Comparison of ENCODE assay signal across 14 mouse cellular contexts in genomic region chr5:9108490-9108889, GRCm38 (mm10). TPM values are rescaled to one million over a fixed set of nuclear protein-coding genes. Genes with fewer than 3 reads are reported as not detected.
DNase-seq lines count a peak whose midpoint lies in the region; ATAC-seq and TF ChIP-seq lines count a peak whose summit lies in the region.
"Had no signal": no experiment of that assay in that cellular context is flagged by ENCODE, and none has a peak within 500 bp of the region (broad histone marks: within the 10 kb centered on the region; RNA-seq: fewer than 3 reads in every experiment).

No protein-coding gene starts in this region.

- H3K27ac ChIP-seq in liver, adult 2 months (replicated peaks; ENCODE audit: insufficient read depth, low read depth, low read length) = peak overlapping the region; percentile 65
- no peak overlapping the region for H3K27ac ChIP-seq in liver, embryonic 12.5 days
- H3K27ac ChIP-seq in CH12.LX (ENCODE audit: insufficient read depth, low read depth) = peak overlapping the region; percentile 24; the same call in 1 of the 2 replicates
- no peak overlapping the region for H3K27ac ChIP-seq in midbrain, embryonic 13.5 days
- H3K27ac ChIP-seq: hindbrain, embryonic 13.5 days; midbrain, embryonic 15.5 days; neural tube, embryonic 12.5 days had no signal

- no peak for TF ChIP-seq POLR2A in liver, adult 2 months (IDR thresholded peaks at IDR 0.05; ENCODE audit: extremely low read depth, insufficient read depth, low read length)
- no peak for TF ChIP-seq POLR2A in CH12.LX (IDR thresholded peaks at IDR 0.05; ENCODE audit: low read depth, low read length)
- no peak for TF ChIP-seq POLR2A in lung, adult 2 months (IDR thresholded peaks at IDR 0.05; ENCODE audit: borderline replicate concordance, extremely low read depth, low read depth, low read length)

- TF ChIP-seq CTCF in liver, adult 2 months (IDR thresholded peaks at IDR 0.05; ENCODE audit: low read depth, low read length) = no peak
- TF ChIP-seq CTCF in CH12.LX (conservative IDR thresholded peaks at IDR 0.05 in 1 of 2, IDR thresholded peaks at IDR 0.05 in 1 of 2; ENCODE audit: low read depth in 2 of 2, low read length in 2 of 2) = peak in 1 of 2 experiments; percentile 30; a peak in 2 of 4 replicates
- no peak for TF ChIP-seq CTCF in lung, adult 2 months (IDR thresholded peaks at IDR 0.05; ENCODE audit: insufficient read depth, low read length)

- H3K9ac ChIP-seq in liver, adult 2 months (ENCODE audit: low read depth, low read length) = no peak overlapping the region
- no peak overlapping the region for H3K9ac ChIP-seq in liver, embryonic 12.5 days
- H3K9ac ChIP-seq in CH12.LX (ENCODE audit: insufficient read depth, low read depth) = no peak overlapping the region
- no peak overlapping the region for H3K9ac ChIP-seq in midbrain, embryonic 13.5 days (replicated peaks)
- H3K9ac ChIP-seq: hindbrain, embryonic 13.5 days; midbrain, embryonic 15.5 days; neural tube, embryonic 12.5 days had no signal

- H3K36me3 ChIP-seq in liver, adult 2 months (ENCODE audit: control insufficient read depth, insufficient read depth, low read length) = peaks cover 5% of the 10 kb centered on the region; the same call in 1 of the 2 replicates
- H3K36me3 ChIP-seq in liver, embryonic 12.5 days = no peaks in the 10 kb centered on the region
- peaks cover 20 to 58% of the 10 kb centered on the region in 2 experiments for H3K36me3 ChIP-seq in CH12.LX (replicated peaks in 1 of 2; ENCODE audit: control insufficient read depth in 1 of 2, insufficient read depth in 1 of 2, low read length in 1 of 2)
- no peaks in the 10 kb centered on the region for H3K36me3 ChIP-seq in midbrain, embryonic 13.5 days
- H3K36me3 ChIP-seq: hindbrain, embryonic 13.5 days; midbrain, embryonic 15.5 days; neural tube, embryonic 12.5 days had no signal

- peak; percentile 90 for DNase-seq in liver, adult 2 months (ENCODE audit: extremely low read depth, low read depth, low spot score)
- DNase-seq in CH12.LX (ENCODE audit: extremely low read depth) = peak; percentile 38
- peak; percentile 49 to 52 for DNase-seq in kidney, adult 8-10 months
- peak; percentile 73 for DNase-seq in large intestine, adult 2 months (ENCODE audit: low read depth, low spot score)
- DNase-seq in lung, adult 2 months = no peak
- no peak for DNase-seq in layer of hippocampus, adult 11-12 months (ENCODE audit: low spot score)
- DNase-seq: adrenal gland, postnatal 14 days; cerebellum, postnatal 25 days; lung, postnatal 4 days had no signal

- in situ Hi-C loops in CH12.LX (cut with MboI; ENCODE audit: low pct_ligation_motif_present, low pct_unique_long_range_greater_than_20kb, low sequenced_read_pairs) = no loop called here

- WGBS in liver, adult 2 months = 37% methylated on average over 5 of the region's 5 CpGs
- WGBS in liver, embryonic 12.5 days (ENCODE audit: insufficient replicate concordance) = 68% methylated on average over 5 of the region's 5 CpGs
- 22% methylated on average over 5 of the region's 5 CpGs for WGBS in large intestine, adult 2 months
- WGBS in midbrain, embryonic 13.5 days = 93% methylated on average over 5 of the region's 5 CpGs
- WGBS in lung, adult 2 months = 46% methylated on average over 5 of the region's 5 CpGs

- no peak for ATAC-seq in liver, embryonic 12.5 days
- no peak for ATAC-seq in midbrain, embryonic 13.5 days
- ATAC-seq: midbrain, embryonic 15.5 days had no signal

- peaks cover 37% of the 10 kb centered on the region for H3K4me1 ChIP-seq in liver, adult 2 months (ENCODE audit: control insufficient read depth, insufficient read depth, low read length)
- H3K4me1 ChIP-seq in liver, embryonic 12.5 days = 0 out of 2 replicates have a peak, but pooled peaks cover 2% of the 10 kb centered on the region
- H3K4me1 ChIP-seq in CH12.LX (ENCODE audit: control insufficient read depth in 1 of 2, insufficient read depth in 2 of 2) = peaks cover 31 to 78% of the 10 kb centered on the region in 2 experiments
- H3K4me1 ChIP-seq in midbrain, embryonic 13.5 days (replicated peaks) = no peaks in the 10 kb centered on the region
- peaks cover 34% of the 10 kb centered on the region for H3K4me1 ChIP-seq in lung, adult 2 months (ENCODE audit: control insufficient read depth, insufficient read depth, low read length)
- H3K4me1 ChIP-seq: hindbrain, embryonic 13.5 days; midbrain, embryonic 15.5 days; neural tube, embryonic 12.5 days had no signal

- TF ChIP-seq EP300 in CH12.LX (IDR thresholded peaks at IDR 0.05; ENCODE audit: low read length) = 0 out of 2 replicates have a peak, but pooled peaks have one; percentile 38

- no peak; the same call in 1 of the 2 replicates for TF ChIP-seq RAD21 in CH12.LX (IDR thresholded peaks at IDR 0.05; ENCODE audit: low read depth, low read length)

- dilution Hi-C loops in CH12.LX (cut with MboI; ENCODE audit: extremely low pct_ligation_motif_present, extremely low pct_unique_long_range_greater_than_20kb, low sequenced_read_pairs) = no loop called here

- H3K27me3 ChIP-seq in liver, adult 2 months (ENCODE audit: control insufficient read depth, insufficient read depth, low read length) = no peaks in the 10 kb centered on the region
- H3K27me3 ChIP-seq in liver, embryonic 12.5 days (replicated peaks) = peaks cover under 1% of the 10 kb centered on the region; the same call in 1 of the 2 replicates
- no peaks in the 10 kb centered on the region for H3K27me3 ChIP-seq in CH12.LX (replicated peaks)
- no peaks in the 10 kb centered on the region for H3K27me3 ChIP-seq in midbrain, embryonic 13.5 days
- H3K27me3 ChIP-seq: hindbrain, embryonic 13.5 days; midbrain, embryonic 15.5 days; neural tube, embryonic 12.5 days had no signal

- peaks cover 37% of the 10 kb centered on the region for H3K79me2 ChIP-seq in liver, adult 2 months (ENCODE audit: control insufficient read depth, insufficient read depth, low read length)
- H3K79me2 ChIP-seq in CH12.LX (replicated peaks; ENCODE audit: control insufficient read depth, extremely low read depth, insufficient read depth, poor library complexity, severe bottlenecking) = peaks cover 92% of the 10 kb centered on the region

- no peak overlapping the region for H3K4me2 ChIP-seq in liver, embryonic 12.5 days
- H3K4me2 ChIP-seq in CH12.LX (ENCODE audit: insufficient read depth, low read depth, poor library complexity, severe bottlenecking) = peak overlapping the region; percentile 9; the same call in 1 of the 2 replicates
- no peak overlapping the region for H3K4me2 ChIP-seq in midbrain, embryonic 13.5 days (replicated peaks)
- H3K4me2 ChIP-seq: hindbrain, embryonic 13.5 days; midbrain, embryonic 15.5 days; neural tube, embryonic 12.5 days had no signal

- H3K9me3 ChIP-seq in liver, embryonic 12.5 days (replicated peaks) = no peaks in the 10 kb centered on the region
- H3K9me3 ChIP-seq in CH12.LX (replicated peaks; ENCODE audit: low read length) = no peaks in the 10 kb centered on the region
- no peaks in the 10 kb centered on the region for H3K9me3 ChIP-seq in midbrain, embryonic 13.5 days
- H3K9me3 ChIP-seq: hindbrain, embryonic 13.5 days; midbrain, embryonic 15.5 days; neural tube, embryonic 12.5 days had no signal

- no peak overlapping the region for H3K4me3 ChIP-seq in liver, adult 2 months (ENCODE audit: insufficient read depth, low read depth, low read length)
- H3K4me3 ChIP-seq in liver, embryonic 12.5 days = no peak overlapping the region
- H3K4me3 ChIP-seq in CH12.LX (replicated peaks in 1 of 3; ENCODE audit: low read depth in 2 of 3, low read length in 2 of 3, poor library complexity in 1 of 3) = no peak overlapping the region
- H3K4me3 ChIP-seq in midbrain, embryonic 13.5 days (replicated peaks) = no peak overlapping the region
- H3K4me3 ChIP-seq in lung, adult 2 months (replicated peaks; ENCODE audit: extremely low read depth, low read depth, low read length) = no peak overlapping the region
- H3K4me3 ChIP-seq: hindbrain, embryonic 13.5 days; midbrain, embryonic 15.5 days; neural tube, embryonic 12.5 days had no signal

TF ChIP-seq in CH12.LX, 34 proteins besides CTCF, POLR2A, EP300 and RAD21:
- no peak for TF ChIP-seq MAZ (IDR thresholded peaks at IDR 0.05; ENCODE audit: low read depth, low read length)
- TF ChIP-seq MYC (IDR thresholded peaks at IDR 0.05; ENCODE audit: low read depth, low read length) = no peak
- no peak for TF ChIP-seq ZNF384 (IDR thresholded peaks at IDR 0.05; ENCODE audit: low read depth, low read length)
- TF ChIP-seq KAT2A (IDR thresholded peaks at IDR 0.05; ENCODE audit: insufficient replicate concordance, low read length) = no peak
- TF ChIP-seq NELFE (IDR thresholded peaks at IDR 0.05; ENCODE audit: low read depth, low read length) = no peak
- 0 out of 2 replicates have a peak, but pooled peaks have one; percentile 53 for TF ChIP-seq IRF4 (IDR thresholded peaks at IDR 0.05; ENCODE audit: low read depth, low read length)
- peak; percentile 9; the same call in 1 of the 2 replicates for TF ChIP-seq BHLHE40 (IDR thresholded peaks at IDR 0.05; ENCODE audit: low read depth, low read length)
- TF ChIP-seq MEF2A (IDR thresholded peaks at IDR 0.05; ENCODE audit: borderline replicate concordance, low read depth, low read length) = 0 out of 2 replicates have a peak, but pooled peaks have one; percentile 21
- TF ChIP-seq TBP (conservative IDR thresholded peaks at IDR 0.05; ENCODE audit: low read depth, low read length) = no peak
- no peak for TF ChIP-seq NRF1 (IDR thresholded peaks at IDR 0.05; ENCODE audit: low read depth, low read length)

RNA-seq across cellular contexts. Expression of gene Tmem243, which starts 8.0 kb away (rescaled TPM):
- total RNA-seq in liver, adult 2 months (2014; rRNA removed) = 79.5 and 96.6 TPM in 2 replicates
- polyA plus RNA-seq in liver, adult 2 months (2012; rRNA removed) = 62.1 and 73.2 TPM in 2 replicates
- polyA plus RNA-seq in liver, embryonic 12.5 days (2016; fragmentation: Nextera tagmentation; extraction: Ambion mirVana) = 12.3 and 13.0 TPM in 2 replicates
- 56.2 and 74.7 TPM in 2 replicates for total RNA-seq in CH12.LX (2012; rRNA removed)
- 102 and 107 TPM in 2 replicates for total RNA-seq in CH12.LX (2014; rRNA removed)
- polyA plus RNA-seq in CH12.LX (2012; ENCODE audit: insufficient read length, low read depth) = 70.6 and 87.0 TPM in 2 replicates
- polyA plus RNA-seq in large intestine, adult 2 months (2012; rRNA removed) = 43.9 and 67.2 TPM in 2 replicates
- polyA plus RNA-seq in midbrain, embryonic 13.5 days (2015; fragmentation: Nextera tagmentation; extraction: Ambion mirVana) = 15.2 and 15.3 TPM in 2 replicates
- polyA plus RNA-seq in lung, adult 2 months (2012; rRNA removed) = 101 and 102 TPM in 2 replicates

RNA-seq across cellular contexts. Expression of gene Dmtf1, which starts 53.1 kb away (rescaled TPM):
- total RNA-seq in liver, adult 2 months (2014; rRNA removed) = 15.9 and 17.8 TPM in 2 replicates
- 4.7 and 5.8 TPM in 2 replicates for polyA plus RNA-seq in liver, adult 2 months (2012; rRNA removed)
- polyA plus RNA-seq in liver, embryonic 12.5 days (2016; fragmentation: Nextera tagmentation; extraction: Ambion mirVana) = 18.0 and 21.2 TPM in 2 replicates
- total RNA-seq in CH12.LX (2012; rRNA removed) (18.1 and 18.8 TPM in 2 replicates), CH12.LX (2014; rRNA removed) (36.8 and 41.2 TPM in 2 replicates)
- 30.6 and 32.1 TPM in 2 replicates for polyA plus RNA-seq in CH12.LX (2012; ENCODE audit: insufficient read length, low read depth)
- polyA plus RNA-seq in large intestine, adult 2 months (2012; rRNA removed) = 5.5 and 9.9 TPM in 2 replicates
- 70.1 and 72.7 TPM in 2 replicates for polyA plus RNA-seq in midbrain, embryonic 13.5 days (2015; fragmentation: Nextera tagmentation; extraction: Ambion mirVana)
- polyA plus RNA-seq in lung, adult 2 months (2012; rRNA removed) = 8.4 and 14.0 TPM in 2 replicates

Comparison
In these comparisons a context has a peak if more than half of its experiments do, and no peak if none do; other contexts are left out.
1. H3K27ac ChIP-seq: peak in liver, adult 2 months (single experiment) and CH12.LX (single experiment); none in liver, embryonic 12.5 days (single experiment) and midbrain, embryonic 13.5 days (single experiment).
2. DNase-seq: peak in liver, adult 2 months (single experiment), CH12.LX (single experiment), kidney, adult 8-10 months (2 of 2) and large intestine, adult 2 months (single experiment); none in lung, adult 2 months (single experiment) and layer of hippocampus, adult 11-12 months (single experiment).